Mouse (Mus musculus): ENCODE results near the gene Cyp4x1.

DNA sequence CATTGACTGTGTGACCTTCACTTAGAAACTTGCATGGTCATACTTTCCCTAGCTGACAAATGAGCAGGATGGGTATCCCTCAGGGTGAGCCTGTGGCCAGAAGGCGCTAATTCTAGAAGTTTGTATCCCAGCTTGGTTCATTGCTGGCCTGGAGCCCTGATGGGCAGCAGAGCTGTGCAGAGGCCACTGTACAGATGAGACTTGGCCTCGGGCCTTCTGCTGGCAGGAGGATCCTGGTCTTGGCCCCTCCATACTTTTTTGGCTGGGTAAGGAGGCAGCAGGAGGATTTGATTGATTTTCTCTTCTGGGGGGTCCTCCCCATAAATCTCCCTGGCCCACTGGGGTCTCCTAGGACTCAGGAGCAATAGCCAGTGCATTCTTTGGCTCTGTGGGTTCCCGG lies 51.0 kb downstream of the Cyp4x1 start:
- TF ChIP-seq POLR2A (IDR thresholded peaks at IDR 0.05; ENCODE audit: extremely low read depth, insufficient read depth, low read length) (no peak), CTCF (IDR thresholded peaks at IDR 0.05; ENCODE audit: extremely low read depth, insufficient read depth, low read length) (no peak)
